Mouse (Mus musculus): ENCODE results near the gene Olfr3. TPM values are rescaled to one million over a fixed set of nuclear protein-coding genes. Genes with fewer than 3 reads are reported as not detected.

Gene Olfr3
- polyA plus RNA-seq (2015; fragmentation: Nextera tagmentation; extraction: Ambion mirVana), result not detected in 2 replicates

DNA sequence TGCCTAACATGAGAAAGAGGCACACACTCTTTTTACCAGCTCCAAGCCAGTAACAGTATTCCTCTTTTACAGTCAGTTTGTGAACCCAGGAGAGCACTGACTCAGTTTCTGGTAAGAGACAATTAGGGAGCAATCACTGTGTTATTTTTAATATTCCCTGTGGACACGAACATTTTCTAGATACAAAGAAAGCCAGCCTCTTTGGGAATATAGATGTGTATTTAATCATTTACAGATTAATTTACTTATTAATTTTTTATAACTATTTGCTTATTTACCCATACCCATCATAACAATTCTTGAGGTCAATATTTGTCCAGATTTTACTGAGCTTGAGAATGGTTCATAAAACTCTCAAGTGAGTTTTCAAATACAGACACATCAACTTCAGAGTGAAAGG lies at the start of gene Olfr3:
Gene Olfr3 (minus strand): TSS at position 101 of the 400 bp plus-strand sequence.
- Histone ChIP-seq H3K27ac (ENCODE audit: low read length) (no peak within 1 kb of the TSS), H3K9ac (ENCODE audit: low read length) (no peak within 1 kb of the TSS), H3K36me3 (ENCODE audit: control insufficient read depth, insufficient read depth, low read length) (no peaks in the 10 kb centered on the region), H3K27me3 (ENCODE audit: control insufficient read depth, insufficient read depth, low read length) (no peaks in the 10 kb centered on the region), H3K4me1 (ENCODE audit: control insufficient read depth, insufficient read depth, low read length) (no peaks in the 10 kb centered on the region), H3K4me3 (replicated peaks; ENCODE audit: low read length) (no peak within 1 kb of the TSS), H3K4me2 (ENCODE audit: low read depth, low read length) (no peak within 1 kb of the TSS), H3K9me3 (replicated peaks; ENCODE audit: control insufficient read depth, low read length) (no peaks in the 10 kb centered on the region; the same call in 1 of the 2 replicates)
- ATAC-seq (ENCODE audit: insufficient read depth, low FRiP score), result no peak
- WGBS, result 73% methylated on average over 1 of the region's 1 CpGs

DNA sequence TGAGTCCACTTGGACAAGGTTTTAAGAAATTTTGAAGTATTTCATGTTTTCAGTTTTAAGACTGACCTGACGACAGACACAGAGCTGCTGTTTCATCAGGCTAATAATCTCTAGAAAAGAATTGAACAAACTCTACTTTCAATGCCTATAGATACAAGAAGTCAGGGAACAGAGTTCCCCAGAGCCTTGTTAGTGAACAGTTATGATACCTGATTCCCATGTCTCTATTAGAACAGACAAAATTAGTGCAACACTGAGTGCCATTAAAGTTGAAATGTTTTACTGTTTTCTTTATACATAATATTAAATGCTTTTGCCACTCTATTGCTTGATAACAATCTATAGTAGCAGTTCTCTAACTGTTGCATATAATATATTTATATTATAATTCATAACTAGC lies 45.7 kb upstream of the Olfr3 start, which contains the start of gene Olfr351:
Gene Olfr351 (minus strand): TSS at position 101 of the 400 bp plus-strand sequence.
- 77% methylated on average over 1 of the region's 1 CpGs for WGBS

DNA sequence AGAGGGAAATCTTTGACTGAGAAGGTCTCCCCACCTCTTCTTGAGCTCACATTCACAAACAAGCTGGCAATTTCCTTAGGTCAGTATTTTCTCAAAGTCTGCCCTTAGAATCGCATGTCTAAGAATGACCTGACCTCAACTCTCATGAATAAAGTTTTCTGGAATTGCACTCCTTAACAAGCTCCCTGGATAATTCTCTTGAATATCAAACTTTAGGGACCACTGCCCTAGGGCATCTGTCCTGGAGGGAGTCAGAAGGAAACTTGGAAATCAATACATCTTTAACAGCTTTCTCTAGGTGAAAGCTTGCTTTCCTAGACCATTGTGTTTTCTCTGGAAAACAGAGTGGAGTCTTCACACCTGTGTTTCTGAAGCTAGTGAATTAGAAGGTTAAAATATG lies 29.2 kb upstream of the Olfr3 start, which contains the start of gene Olfr350:
Gene Olfr350 (plus strand): TSS at position 301 of the 400 bp plus-strand sequence.
- no peaks in the 10 kb centered on the region for H3K36me3 ChIP-seq (ENCODE audit: control insufficient read depth, insufficient read depth, low read length)
- WGBS, result 75% methylated on average over 1 of the region's 1 CpGs
- ATAC-seq (ENCODE audit: insufficient read depth, low FRiP score), result no peak
- H3K9me3 ChIP-seq (replicated peaks; ENCODE audit: control insufficient read depth, low read length), result no peaks in the 10 kb centered on the region
- H3K4me1 ChIP-seq (ENCODE audit: control insufficient read depth, insufficient read depth, low read length), result no peaks in the 10 kb centered on the region
- no peak within 1 kb of the TSS for H3K4me3 ChIP-seq (replicated peaks; ENCODE audit: low read length)
- no peak within 1 kb of the TSS for H3K27ac ChIP-seq (ENCODE audit: low read length)
- no peaks in the 10 kb centered on the region for H3K27me3 ChIP-seq (ENCODE audit: control insufficient read depth, insufficient read depth, low read length)
- H3K9ac ChIP-seq (ENCODE audit: low read length), result no peak within 1 kb of the TSS
- H3K4me2 ChIP-seq (ENCODE audit: low read depth, low read length), result no peak within 1 kb of the TSS

More for the DNA sequence above, 45.7 kb upstream of the Olfr3 start, which contains the start of gene Olfr351:
- H3K27me3 ChIP-seq (ENCODE audit: control insufficient read depth, insufficient read depth, low read length), result no peaks in the 10 kb centered on the region
- H3K4me3 ChIP-seq (replicated peaks; ENCODE audit: low read length), result no peak within 1 kb of the TSS
- no peaks in the 10 kb centered on the region for H3K9me3 ChIP-seq (replicated peaks; ENCODE audit: control insufficient read depth, low read length)
- H3K4me1 ChIP-seq (ENCODE audit: control insufficient read depth, insufficient read depth, low read length), result no peaks in the 10 kb centered on the region
- no peak within 1 kb of the TSS for H3K9ac ChIP-seq (ENCODE audit: low read length)
- no peaks in the 10 kb centered on the region for H3K36me3 ChIP-seq (ENCODE audit: control insufficient read depth, insufficient read depth, low read length)
- no peak within 1 kb of the TSS for H3K27ac ChIP-seq (ENCODE audit: low read length)
- no peak for ATAC-seq (ENCODE audit: insufficient read depth, low FRiP score)
- H3K4me2 ChIP-seq (ENCODE audit: low read depth, low read length), result no peak within 1 kb of the TSS

DNA sequence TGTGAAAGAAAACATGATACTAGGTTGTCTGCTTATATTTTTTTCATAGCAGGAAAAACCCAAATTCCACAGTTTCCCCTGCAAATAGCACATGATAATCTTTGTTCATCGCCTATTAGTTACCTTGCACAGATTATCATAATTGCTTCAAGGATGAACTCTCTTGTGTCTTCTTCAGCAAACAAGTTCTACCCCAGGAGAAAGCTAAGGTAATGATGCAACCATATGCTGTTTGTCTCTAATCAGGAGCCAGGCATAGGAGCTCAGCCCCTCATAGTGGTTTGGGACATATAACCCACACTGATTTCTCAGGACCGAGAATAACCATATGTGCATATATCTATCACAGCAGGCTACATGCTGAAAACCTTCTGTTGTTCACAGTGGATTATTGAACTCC lies 26.6 kb downstream of the Olfr3 start, which contains the start of gene Olfr50:
Gene Olfr50 (plus strand): TSS at position 301 of the 400 bp plus-strand sequence.
- H3K9ac ChIP-seq (ENCODE audit: low read length), result no peak within 1 kb of the TSS
- no peaks in the 10 kb centered on the region for H3K9me3 ChIP-seq (replicated peaks; ENCODE audit: control insufficient read depth, low read length)
- no peaks in the 10 kb centered on the region for H3K27me3 ChIP-seq (ENCODE audit: control insufficient read depth, insufficient read depth, low read length)
- WGBS, result 81% methylated on average over 2 of the region's 2 CpGs
- H3K36me3 ChIP-seq (ENCODE audit: control insufficient read depth, insufficient read depth, low read length), result no peaks in the 10 kb centered on the region
- no peak within 1 kb of the TSS for H3K4me2 ChIP-seq (ENCODE audit: low read depth, low read length)
- ATAC-seq (ENCODE audit: insufficient read depth, low FRiP score), result no peak
- no peak within 1 kb of the TSS for H3K27ac ChIP-seq (ENCODE audit: low read length)
- no peaks in the 10 kb centered on the region for H3K4me1 ChIP-seq (ENCODE audit: control insufficient read depth, insufficient read depth, low read length)
- no peak within 1 kb of the TSS for H3K4me3 ChIP-seq (replicated peaks; ENCODE audit: low read length)

DNA sequence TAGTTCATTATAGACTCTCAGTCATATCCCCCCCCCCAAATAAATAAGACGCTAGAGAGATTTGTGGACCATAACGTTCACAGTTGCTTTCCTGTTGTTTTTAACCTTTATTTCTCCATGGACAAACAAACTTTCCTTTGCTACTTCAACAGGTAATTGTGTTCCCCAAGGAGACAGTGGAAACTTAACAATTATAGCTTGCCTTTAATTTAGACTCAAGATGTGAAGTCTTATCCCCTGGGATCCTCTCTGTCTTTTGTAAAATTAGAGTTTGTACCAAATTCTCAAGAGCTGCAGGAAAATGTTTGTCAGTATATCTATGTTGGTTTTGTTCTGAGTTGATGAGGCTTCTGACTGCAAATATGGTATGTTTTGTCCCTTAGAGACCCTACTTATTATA lies 32.9 kb downstream of the Olfr3 start, which contains the start of gene Olfr348:
Gene Olfr348 (plus strand): TSS at position 301 of the 400 bp plus-strand sequence.
- no peaks in the 10 kb centered on the region for H3K4me1 ChIP-seq (ENCODE audit: control insufficient read depth, insufficient read depth, low read length)
- H3K27ac ChIP-seq (ENCODE audit: low read length), result no peak within 1 kb of the TSS
- no peaks in the 10 kb centered on the region for H3K27me3 ChIP-seq (ENCODE audit: control insufficient read depth, insufficient read depth, low read length)
- no peaks in the 10 kb centered on the region for H3K9me3 ChIP-seq (replicated peaks; ENCODE audit: control insufficient read depth, low read length)
- H3K4me2 ChIP-seq (ENCODE audit: low read depth, low read length), result no peak within 1 kb of the TSS
- ATAC-seq (ENCODE audit: insufficient read depth, low FRiP score), result no peak
- H3K9ac ChIP-seq (ENCODE audit: low read length), result no peak within 1 kb of the TSS
- no peak within 1 kb of the TSS for H3K4me3 ChIP-seq (replicated peaks; ENCODE audit: low read length)
- no peaks in the 10 kb centered on the region for H3K36me3 ChIP-seq (ENCODE audit: control insufficient read depth, insufficient read depth, low read length)
- WGBS, result 59% methylated on average over 2 of the region's 2 CpGs

Other genes starting within 250 kb of the Olfr3 start
- gene Olfr345, start 177.0 kb downstream of the Olfr3 start, polyA plus RNA-seq (2015; fragmentation: Nextera tagmentation; extraction: Ambion mirVana), result not detected in 2 replicates
- gene Olfr346, start 131.2 kb downstream of the Olfr3 start, polyA plus RNA-seq (2015; fragmentation: Nextera tagmentation; extraction: Ambion mirVana), result not detected in 2 replicates
- gene Olfr347, start 85.1 kb downstream of the Olfr3 start, polyA plus RNA-seq (2015; fragmentation: Nextera tagmentation; extraction: Ambion mirVana), result not detected in 2 replicates
- gene Olfr348, start 32.8 kb downstream of the Olfr3 start, polyA plus RNA-seq (2015; fragmentation: Nextera tagmentation; extraction: Ambion mirVana), result not detected in 2 replicates
- not detected in 2 replicates for gene Olfr50, start 26.5 kb downstream of the Olfr3 start, polyA plus RNA-seq (2015; fragmentation: Nextera tagmentation; extraction: Ambion mirVana)
- not detected in 2 replicates for gene Olfr350, start 29.3 kb upstream of the Olfr3 start, polyA plus RNA-seq (2015; fragmentation: Nextera tagmentation; extraction: Ambion mirVana)
- not detected in 2 replicates for gene Olfr351, start 45.6 kb upstream of the Olfr3 start, polyA plus RNA-seq (2015; fragmentation: Nextera tagmentation; extraction: Ambion mirVana)
- gene Olfr352, start 51.4 kb upstream of the Olfr3 start, polyA plus RNA-seq (2015; fragmentation: Nextera tagmentation; extraction: Ambion mirVana), result not detected in 2 replicates
- not detected in 2 replicates for gene Olfr353, start 75.9 kb upstream of the Olfr3 start, polyA plus RNA-seq (2015; fragmentation: Nextera tagmentation; extraction: Ambion mirVana)
- gene Olfr354, start 88.6 kb upstream of the Olfr3 start, polyA plus RNA-seq (2015; fragmentation: Nextera tagmentation; extraction: Ambion mirVana), result not detected in 2 replicates
- not detected in 2 replicates for gene Olfr355, start 111.9 kb upstream of the Olfr3 start, polyA plus RNA-seq (2015; fragmentation: Nextera tagmentation; extraction: Ambion mirVana)
- not detected in 2 replicates for gene Olfr356, start 120.1 kb upstream of the Olfr3 start, polyA plus RNA-seq (2015; fragmentation: Nextera tagmentation; extraction: Ambion mirVana)
- not detected in 2 replicates for gene Olfr357, start 176.8 kb upstream of the Olfr3 start, polyA plus RNA-seq (2015; fragmentation: Nextera tagmentation; extraction: Ambion mirVana)
- not detected in 2 replicates for gene Olfr358, start 192.3 kb upstream of the Olfr3 start, polyA plus RNA-seq (2015; fragmentation: Nextera tagmentation; extraction: Ambion mirVana)
- not detected in 2 replicates for gene Olfr360, start 248.7 kb upstream of the Olfr3 start, polyA plus RNA-seq (2015; fragmentation: Nextera tagmentation; extraction: Ambion mirVana)

Data from stomach, embryonic 16.5 days (tissue).